Mouse (Mus musculus) Patski (cell line): ENCODE data around the gene Ssbp2. TPM values are rescaled to one million over a fixed set of nuclear protein-coding genes. Genes with fewer than 3 reads are reported as not detected.

Source experiments
- ATAC-seq: fragments of 100-300 bp; one replicate; pipeline ENCODE4 v1.8.0; 2021
- CTCF ChIA-PET: fragments of 350-600 bp; sonication (Branson Sonifier 250); formaldehyde crosslinking; loops from one replicate; lab custom pipeline; 2022; ENCODE audit warnings: inconsistent platforms; lab: Charles Lee
- POLR2A ChIA-PET: fragments of 350-600 bp; sonication (Branson Sonifier 250); formaldehyde crosslinking; loops from one replicate; lab custom pipeline; 2022; ENCODE audit warnings: antibody characterized with exemption, inconsistent platforms; lab: Charles Lee
- DNase-seq: peaks from one replicate; pipeline ENCODE4 v3.0.0-alpha.2; 2011; ENCODE audit warnings: low read depth, low spot score
- H3K27me3 ChIP-seq: fragments of 371-371 bp; one replicate; pipeline ENCODE4 v1.5.1; 2021
- CTCF ChIP-seq: fragments of 100-300 bp; IDR thresholded peaks from one replicate; pipeline ENCODE4 v1.5.1; 2021
- in situ Hi-C: fragments of 300-500 bp; cut with MboI; formaldehyde crosslinking; loops from 3 replicates; pipeline ENCODE4 v1.11.1; 2018; ENCODE audit warnings: low pct_unique_long_range_greater_than_20kb, mixed read lengths
- polyA plus RNA-seq: library from polyadenylated mRNA; unstranded; gene quantifications from one replicate; pipeline ENCODE4 v1.2.3, GENCODE M21; 2021

Gene Ssbp2
- polyA plus RNA-seq, 1 experiment from 2014 or later = 91.1 TPM

DNA sequence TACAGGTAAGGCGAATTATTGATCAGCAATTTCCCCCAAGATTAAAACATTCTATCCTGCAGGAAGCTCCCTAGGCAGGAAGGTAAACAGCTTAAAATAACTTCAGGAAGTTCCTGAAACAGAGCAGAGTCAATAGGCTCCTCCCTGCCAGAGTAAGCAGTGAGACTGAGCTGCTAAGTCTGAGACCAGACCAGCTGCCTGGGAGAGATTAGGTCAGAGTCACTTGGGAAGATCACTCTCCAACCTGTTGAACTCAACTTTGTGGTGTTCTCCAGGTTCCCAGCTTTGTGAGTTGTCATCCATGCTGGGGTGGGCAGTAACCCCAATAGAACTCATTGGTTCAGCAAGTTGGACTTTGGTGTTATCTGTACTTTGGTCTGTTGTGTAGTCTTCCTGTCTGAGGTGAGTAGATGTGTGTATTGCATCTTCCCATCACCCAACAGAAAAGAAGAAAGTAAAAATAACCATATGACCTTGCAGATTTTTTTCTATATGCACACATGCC lies 16.6 kb downstream of the Ssbp2 start:
- ChIA-PET CTCF (no interaction called here), POLR2A (no interaction called here)
- DNase-seq = no peak
- no peak for ATAC-seq
- TF ChIP-seq CTCF = no peak
- in situ Hi-C loops = no loop called here
- H3K27me3 ChIP-seq = no peaks in the 10 kb centered on the region

DNA sequence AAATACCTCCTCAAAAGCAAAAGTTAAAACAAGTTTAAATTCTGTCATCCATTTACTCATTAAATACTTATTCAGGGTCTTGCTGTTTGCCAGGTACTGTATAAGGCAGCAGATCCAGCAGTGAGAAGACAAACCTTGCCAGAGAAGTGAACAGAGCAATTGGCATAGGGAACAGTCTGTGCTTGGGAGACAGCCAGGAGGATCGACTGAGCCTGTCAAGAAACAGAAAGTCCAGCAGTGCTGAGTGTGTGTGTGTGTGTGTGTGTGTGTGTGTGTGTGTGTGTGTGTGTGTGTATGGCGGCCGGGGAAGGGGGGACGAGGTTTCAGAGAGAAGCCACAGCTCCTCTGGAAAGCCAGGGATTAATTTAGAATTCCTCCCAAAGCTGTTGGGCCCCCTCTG lies 17.9 kb downstream of the Ssbp2 start:
- DNase-seq (no peak), ATAC-seq (no peak)
- in situ Hi-C loops = no loop called here
- TF ChIP-seq CTCF = no peak
- POLR2A ChIA-PET = interaction anchor here (0.5 kb wide), 1 partner anchor 11 kb away, joined by 6 read pairs; no protein-coding TSS in a partner anchor
- H3K27me3 ChIP-seq = no peaks in the 10 kb centered on the region
- CTCF ChIA-PET = no interaction called here

DNA sequence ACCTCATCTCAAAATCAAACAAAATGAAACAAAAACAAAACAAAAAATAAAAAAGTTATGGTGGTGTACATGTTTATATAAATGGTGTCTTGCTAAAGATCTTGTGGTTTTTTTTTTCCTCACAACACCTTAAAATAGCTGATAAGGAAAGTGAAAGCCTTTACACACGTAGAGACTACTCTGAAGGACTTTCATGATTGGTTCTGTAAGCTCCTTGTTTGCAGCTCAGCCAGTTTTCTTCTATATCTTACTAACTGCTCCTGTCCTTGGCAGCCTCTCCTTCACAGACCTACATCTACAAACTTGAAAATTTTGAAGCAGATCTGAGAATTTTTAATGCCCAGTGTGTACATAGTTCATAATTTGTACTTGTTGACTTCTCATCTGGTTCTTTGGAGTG lies 24.2 kb downstream of the Ssbp2 start:
- no peak for TF ChIP-seq CTCF
- ChIA-PET CTCF (interaction anchor here (1.5 kb wide), 2 partner anchors 9 to 11 kb away, joined by 4 to 7 read pairs; no protein-coding TSS in a partner anchor), POLR2A (interaction anchor here (0.8 kb wide), 1 partner anchor 10 kb away, joined by 4 read pairs; no protein-coding TSS in a partner anchor)
- no peaks in the 10 kb centered on the region for H3K27me3 ChIP-seq
- in situ Hi-C loops = no loop called here
- no peak for ATAC-seq
- no peak for DNase-seq

DNA sequence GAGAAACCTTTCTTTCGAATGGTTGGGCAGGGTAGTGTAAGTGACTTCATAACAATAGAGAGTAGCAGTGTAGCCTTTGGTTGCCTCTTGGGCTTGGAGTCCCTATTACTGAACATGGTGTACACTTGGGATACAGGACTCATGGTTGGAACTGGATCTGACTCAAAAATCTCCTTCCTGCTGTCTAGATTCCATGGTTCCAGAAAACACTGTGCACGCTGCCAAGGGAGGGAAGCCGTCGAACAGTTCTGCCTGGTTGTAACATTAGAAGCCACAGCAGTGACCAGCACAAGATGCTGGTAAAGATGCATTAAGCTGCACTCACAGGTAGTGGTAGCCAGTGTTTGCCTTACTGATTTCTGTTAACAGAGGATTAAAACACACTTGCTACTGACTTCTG lies 32.0 kb downstream of the Ssbp2 start:
- TF ChIP-seq CTCF = no peak
- in situ Hi-C loops = no loop called here
- ChIA-PET CTCF (interaction anchor here (1.5 kb wide), 1 partner anchor 12 kb away, joined by 5 read pairs; no protein-coding TSS in a partner anchor), POLR2A (no interaction called here)
- DNase-seq = no peak
- no peak for ATAC-seq
- no peaks in the 10 kb centered on the region for H3K27me3 ChIP-seq

DNA sequence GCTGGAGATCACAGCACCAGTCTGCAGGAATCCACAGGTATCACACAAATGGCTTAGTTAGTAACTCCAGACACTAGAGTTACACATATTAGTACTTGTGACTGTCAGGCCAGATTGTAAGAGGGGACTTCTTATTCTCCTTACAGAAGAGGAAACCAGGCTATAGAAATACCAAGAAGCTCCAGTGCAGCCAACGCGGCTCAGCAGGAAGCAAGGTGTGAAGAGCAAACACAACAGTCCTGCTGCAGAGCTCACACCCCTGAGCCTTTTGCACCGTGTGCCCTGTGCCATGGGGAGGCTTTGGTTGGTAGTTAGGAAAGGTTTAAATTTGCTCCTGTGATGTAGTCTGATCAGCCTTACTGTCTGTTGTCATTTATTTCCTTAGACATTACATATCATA lies 37.0 kb downstream of the Ssbp2 start:
- no peaks in the 10 kb centered on the region for H3K27me3 ChIP-seq
- ATAC-seq (no peak), DNase-seq (no peak)
- CTCF ChIA-PET = interaction anchor here (1.0 kb wide), 1 partner anchor 9 kb away, joined by 6 read pairs; no protein-coding TSS in a partner anchor
- no peak for TF ChIP-seq CTCF
- POLR2A ChIA-PET = no interaction called here
- in situ Hi-C loops = no loop called here

DNA sequence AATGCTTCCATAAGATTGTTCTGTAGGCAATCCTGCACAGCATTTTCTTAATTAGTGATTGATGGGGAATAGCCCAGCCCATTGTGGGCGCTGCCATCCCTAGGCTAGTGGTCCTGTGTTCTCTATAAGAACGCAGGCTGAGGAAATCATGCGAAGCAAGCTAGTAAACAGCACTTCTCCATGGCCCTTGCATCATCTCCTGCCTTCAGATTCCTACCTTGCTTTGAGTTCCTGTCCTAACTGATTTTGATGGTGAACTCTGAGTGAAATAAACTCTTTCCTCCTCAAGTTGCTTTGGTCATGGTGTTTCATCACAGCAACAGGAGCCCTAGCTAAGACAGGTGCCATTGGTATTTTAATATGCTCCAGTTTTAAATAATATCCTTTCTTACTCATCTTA lies 41.7 kb downstream of the Ssbp2 start:
- in situ Hi-C loops = no loop called here
- ATAC-seq (no peak), DNase-seq (no peak)
- no peak for TF ChIP-seq CTCF
- ChIA-PET POLR2A (no interaction called here), CTCF (no interaction called here)
- no peaks in the 10 kb centered on the region for H3K27me3 ChIP-seq

DNA sequence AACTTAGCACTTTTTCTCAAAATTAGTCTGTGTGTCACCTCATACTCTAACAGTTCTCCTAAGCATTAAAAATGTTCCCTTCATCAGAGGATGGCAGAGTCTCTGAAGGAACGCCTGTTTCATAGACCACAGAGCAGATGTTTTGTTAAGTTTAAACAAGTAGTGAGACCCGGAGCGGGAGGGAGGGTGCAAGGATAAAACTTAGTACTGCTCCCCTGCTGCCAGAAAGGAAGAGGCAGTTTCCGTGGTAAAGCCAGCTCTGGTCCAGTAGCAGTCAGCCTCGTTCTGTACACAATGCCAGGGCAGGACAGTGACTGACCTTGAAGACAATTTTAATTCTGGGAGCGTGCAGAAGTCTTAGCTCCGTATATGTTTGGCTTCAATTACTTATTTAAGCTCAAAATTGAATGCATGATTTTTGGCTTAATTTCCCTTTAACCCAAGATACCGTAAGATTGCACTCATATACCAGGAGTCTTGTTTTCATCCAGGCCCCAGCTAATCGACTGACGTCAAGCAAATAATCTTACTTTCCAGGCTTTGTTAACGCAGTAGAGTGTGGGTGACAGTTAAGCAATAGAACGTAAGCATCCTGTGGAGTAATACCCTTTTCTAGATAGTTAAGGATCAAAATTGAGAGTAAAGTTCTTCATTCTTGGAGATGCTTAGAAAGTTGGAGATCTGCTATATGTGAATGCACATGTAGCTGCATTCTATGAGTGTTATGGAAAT lies 42.7 kb downstream of the Ssbp2 start:
- ATAC-seq (no peak), DNase-seq (no peak)
- TF ChIP-seq CTCF = no peak
- POLR2A ChIA-PET = no interaction called here
- CTCF ChIA-PET = interaction anchor here (1.9 kb wide), 1 partner anchor 10 kb away, joined by 5 read pairs; no protein-coding TSS in a partner anchor
- no peaks in the 10 kb centered on the region for H3K27me3 ChIP-seq
- in situ Hi-C loops = no loop called here

DNA sequence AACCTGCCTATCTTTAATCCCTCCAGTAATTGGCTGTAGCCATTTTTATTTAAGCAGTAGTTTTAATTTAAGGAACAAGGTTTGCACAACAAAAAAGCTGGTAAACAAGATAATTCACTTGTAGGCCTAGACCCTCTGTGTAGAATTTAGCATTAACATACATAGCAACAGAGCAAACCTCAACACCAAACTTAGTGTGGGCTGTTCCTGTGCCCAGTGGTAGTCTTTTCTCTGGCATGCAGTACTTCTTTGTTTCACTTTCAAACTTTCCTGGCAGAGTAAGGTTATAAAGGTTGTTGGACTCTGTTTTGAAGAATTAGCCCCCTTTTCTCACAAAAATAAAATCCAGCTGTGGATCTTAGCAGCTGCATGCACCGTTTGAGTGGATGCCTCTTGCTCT lies 48.9 kb downstream of the Ssbp2 start:
- TF ChIP-seq CTCF = no peak
- ATAC-seq = no peak
- ChIA-PET CTCF (interaction anchor here (0.6 to 0.7 kb wide), 2 partner anchors 49 to 62 kb away, joined by 3 read pairs; no protein-coding TSS in a partner anchor), POLR2A (no interaction called here)
- in situ Hi-C loops = no loop called here
- no peak for DNase-seq
- no peaks in the 10 kb centered on the region for H3K27me3 ChIP-seq

DNA sequence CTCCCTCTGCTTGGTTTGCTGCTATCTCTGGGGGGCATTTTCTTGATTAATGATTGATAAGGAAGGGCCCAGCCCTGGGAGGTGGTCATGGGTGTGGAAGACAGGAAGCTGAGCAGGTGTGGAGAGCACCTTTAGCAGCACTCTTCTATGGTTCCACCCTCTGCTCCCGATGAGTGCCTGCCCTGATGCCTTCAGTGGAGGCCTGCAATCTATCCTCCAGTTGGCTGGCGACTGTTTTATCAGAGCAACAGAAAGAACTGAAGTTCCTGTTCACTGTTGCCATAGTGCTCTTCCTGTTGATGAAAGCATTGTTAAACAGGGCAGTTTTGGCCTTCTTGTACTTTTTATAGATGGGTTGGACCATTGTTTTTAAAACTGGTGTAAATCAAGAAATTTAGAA lies 49.4 kb downstream of the Ssbp2 start:
- CTCF ChIA-PET = interaction anchor here (0.7 kb wide), 1 partner anchor 61 kb away, joined by 3 read pairs; no protein-coding TSS in a partner anchor
- no peak for DNase-seq
- no peak for ATAC-seq
- in situ Hi-C loops = no loop called here
- POLR2A ChIA-PET = no interaction called here
- H3K27me3 ChIP-seq = no peaks in the 10 kb centered on the region
- no peak for TF ChIP-seq CTCF

DNA sequence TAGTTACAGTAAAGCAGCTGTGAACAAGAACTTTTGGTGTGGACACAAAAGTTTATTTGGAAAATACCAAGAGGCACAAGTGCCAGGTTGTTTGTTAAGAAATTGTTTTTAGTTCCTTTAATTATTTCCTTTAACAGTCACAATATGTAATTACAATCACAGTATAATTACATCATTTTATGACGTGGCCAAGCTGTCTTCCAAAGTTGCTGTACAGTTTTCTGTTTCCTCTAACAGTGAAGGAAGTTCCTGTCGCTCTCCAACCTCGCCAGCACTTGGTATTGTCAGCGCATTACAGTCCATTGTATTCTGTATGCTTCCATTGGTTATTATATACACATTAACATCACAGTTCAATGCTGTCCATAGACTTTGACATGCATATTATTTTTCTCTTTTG lies 54.9 kb downstream of the Ssbp2 start:
- ATAC-seq = no peak
- POLR2A ChIA-PET = no interaction called here
- CTCF ChIA-PET = no interaction called here
- no peaks in the 10 kb centered on the region for H3K27me3 ChIP-seq
- in situ Hi-C loops = no loop called here
- no peak for DNase-seq
- TF ChIP-seq CTCF = no peak

DNA sequence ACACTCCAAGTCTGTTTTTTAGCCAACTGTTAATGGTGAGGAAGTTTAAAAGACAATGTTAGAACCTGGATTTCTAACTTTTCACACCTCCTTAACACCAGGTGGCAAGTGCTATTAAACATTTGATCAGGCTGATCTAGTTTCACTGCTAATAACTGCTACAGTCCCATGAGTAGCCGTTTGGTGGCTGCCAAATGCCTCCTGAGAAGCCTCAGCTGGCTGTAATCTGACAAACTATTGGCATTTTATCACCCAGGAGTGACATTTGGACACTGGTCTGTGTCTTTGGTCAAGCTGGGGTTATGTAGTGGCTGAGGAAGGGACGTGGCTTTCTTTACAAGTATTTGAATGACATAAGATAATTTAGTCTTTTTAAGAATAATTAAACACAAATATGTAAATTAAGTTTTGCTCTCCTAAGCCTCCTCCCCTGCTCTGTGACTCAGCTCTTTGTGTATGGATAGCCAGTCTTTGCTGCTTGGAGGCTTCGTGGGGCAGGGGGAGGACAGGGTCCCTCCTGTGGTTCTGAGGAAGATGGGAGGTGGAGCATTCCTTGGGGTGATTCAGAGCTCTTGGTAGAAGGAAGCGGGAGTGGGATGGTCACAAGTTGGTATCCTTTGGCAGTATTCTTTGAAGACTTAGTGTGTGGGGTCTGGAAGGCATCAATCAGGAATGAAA lies 60.1 kb downstream of the Ssbp2 start:
- ATAC-seq = peak; percentile 73
- in situ Hi-C loops = no loop called here
- TF ChIP-seq CTCF = no peak
- POLR2A ChIA-PET = no interaction called here
- no peaks in the 10 kb centered on the region for H3K27me3 ChIP-seq
- CTCF ChIA-PET = no interaction called here
- DNase-seq = peak; percentile 3
